Mouse (Mus musculus): ENCODE data around the gene Kif21a.
A peak's percentile ranks its signal among the peaks of the same experiment; 100 is the strongest.

Kif21a gene

DNA sequence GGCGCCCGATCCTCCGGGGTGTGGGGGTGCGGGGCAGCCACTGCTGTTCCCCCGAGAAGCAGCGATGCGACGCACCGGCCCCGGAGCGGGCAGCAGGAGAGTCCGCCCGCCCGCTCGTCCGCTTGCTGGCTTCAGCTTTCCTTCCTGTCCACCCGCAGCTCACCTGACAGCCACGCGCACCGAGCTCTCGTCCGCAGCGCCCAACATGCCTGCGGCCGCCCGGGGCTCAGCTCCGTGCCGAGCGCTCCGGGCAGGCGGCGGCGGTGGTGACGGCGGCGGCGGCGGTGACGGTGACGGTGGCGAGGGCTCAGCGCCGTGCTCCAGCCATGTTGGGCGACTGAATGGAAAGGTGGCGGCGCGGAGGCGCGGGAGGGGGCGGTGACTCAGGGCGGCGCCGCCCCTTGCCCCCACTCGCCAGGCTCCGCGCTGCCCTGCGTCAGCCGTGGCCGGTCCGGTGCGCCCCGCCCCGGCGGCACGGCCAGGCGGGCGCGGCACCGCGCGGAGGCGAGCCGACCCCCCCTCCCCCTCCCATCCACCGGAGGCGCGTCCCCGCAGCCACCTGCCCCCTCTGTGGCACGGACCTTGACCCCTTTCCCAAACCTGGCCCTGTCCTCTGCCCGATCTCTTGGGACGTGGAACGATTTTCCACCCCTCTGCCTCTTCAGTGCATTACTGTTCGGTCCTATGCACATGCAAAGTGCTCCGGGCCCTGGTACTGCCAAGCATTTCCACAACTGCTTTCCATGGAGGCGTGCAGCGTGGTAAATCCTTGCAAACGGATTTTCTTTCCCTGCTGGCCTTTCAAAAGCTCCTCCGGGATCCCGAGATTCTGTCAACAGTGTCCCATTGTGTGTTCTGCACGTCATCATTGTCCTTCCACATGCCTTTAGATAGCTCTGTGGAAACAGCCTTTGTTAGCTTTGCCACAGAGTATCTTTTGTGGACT, at the start of gene Kif21a:
TSS of gene Kif21a (minus strand) at position 453 of the 946 bp plus-strand sequence.
- peak; percentile 59 to 67 for DNase-seq (ENCODE audit: low spot score in 2 of 2)

DNA sequence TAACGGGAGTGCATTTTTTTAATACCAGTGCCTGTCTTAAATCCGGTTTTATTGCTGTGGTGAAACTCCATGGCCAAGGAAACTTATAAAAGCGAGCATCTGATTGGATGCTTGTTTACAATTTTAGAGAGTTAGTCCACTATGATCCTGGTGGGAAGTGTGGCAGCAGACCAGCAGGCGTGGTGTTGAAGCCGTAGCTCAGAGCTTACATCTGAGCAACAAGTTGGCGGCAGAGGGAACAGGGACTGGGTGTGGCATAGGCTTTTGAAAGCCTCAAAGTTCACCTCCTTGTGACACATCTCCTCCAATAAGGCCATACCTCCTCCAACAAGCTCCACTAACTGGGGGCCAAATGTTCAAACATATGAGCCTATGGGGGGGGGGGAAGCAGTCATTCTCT, 46.9 kb upstream of the Kif21a start:
- no peak for DNase-seq (ENCODE audit: low spot score in 2 of 2)

DNA sequence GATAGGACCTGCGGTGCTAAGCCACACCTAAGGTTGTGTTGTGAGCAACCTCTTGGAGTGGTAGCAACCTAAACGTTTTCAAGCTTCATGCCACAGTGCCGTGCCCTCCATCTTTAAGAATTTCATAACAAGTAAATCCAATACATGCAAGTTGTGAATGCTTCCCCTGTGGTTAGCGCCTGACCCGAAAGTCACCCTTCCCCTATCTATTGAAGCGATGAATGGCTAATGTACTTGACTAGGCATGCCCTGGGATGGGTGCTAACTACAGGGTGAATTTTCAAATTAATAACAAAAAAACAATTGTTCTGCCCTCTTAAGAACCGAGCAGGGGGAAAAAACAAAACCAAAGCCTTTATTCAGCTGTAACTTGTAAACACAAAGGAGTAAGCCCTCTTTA, 39.7 kb upstream of the Kif21a start:
- no peak for DNase-seq (ENCODE audit: low spot score in 2 of 2)

DNA sequence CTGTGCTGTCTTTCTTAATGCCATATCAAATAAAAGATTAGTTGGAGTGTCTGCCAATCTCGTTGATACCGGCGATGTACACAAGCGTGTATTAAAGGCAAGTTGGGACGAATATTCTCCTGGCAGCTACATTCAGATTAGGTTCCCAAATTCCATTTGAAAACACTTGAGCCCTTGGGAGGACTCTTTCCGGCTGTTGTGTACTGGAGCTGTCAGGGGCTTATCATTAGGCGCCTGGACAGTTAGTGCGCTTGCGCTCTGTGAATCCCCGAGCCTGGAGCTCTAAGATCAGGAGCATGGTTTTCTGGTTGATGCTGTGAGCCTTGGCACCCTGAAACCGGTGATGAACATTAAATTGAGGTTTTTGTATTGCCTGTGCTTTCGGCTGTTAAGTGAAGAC, 38.3 kb upstream of the Kif21a start:
- no peak for DNase-seq (ENCODE audit: low spot score in 2 of 2)

DNA sequence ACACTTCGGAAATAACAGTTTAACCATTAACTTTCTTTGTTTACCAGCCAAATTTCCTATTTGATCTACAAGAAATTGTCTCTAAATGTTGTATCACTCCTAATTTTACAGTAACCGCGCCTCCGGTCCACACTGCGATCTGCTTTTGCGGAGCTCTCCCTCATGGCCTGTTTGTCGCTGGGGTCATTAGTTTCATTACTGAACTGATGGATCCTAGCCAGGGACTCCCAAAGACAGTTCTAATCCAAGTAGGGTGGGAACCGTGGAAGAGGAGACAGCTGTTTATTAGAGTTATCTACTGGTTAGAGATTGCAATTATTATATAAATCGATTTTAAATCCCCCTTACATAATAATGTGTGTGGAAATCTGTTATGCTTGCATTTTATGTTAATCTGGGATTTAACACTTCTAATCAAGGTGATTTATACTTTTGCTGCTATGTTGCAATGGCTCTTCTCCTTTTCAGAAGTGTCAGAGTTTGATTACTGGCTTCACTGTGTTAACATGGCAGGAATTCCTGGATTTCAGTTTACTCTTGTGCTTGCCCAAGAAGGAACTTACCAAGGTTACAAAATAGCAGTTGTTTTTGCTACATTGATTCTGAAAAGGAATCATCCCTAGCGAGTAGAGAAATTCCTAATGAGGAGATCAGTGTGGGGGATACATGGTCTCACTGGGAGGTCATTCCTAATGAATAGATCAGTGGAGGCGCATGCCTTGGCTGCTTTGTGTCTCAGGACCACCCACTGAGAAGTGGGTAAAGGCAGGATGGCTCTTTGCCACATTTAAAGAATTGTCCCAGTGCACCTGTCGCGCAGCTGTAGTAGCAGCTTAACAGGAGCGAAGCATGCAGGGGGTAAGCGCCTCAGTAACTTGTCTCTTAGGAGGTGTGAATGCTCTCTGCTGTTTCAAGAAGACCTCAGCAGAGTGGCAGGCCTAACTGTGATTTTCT, 28.0 kb upstream of the Kif21a start:
- DNase-seq (ENCODE audit: low spot score in 2 of 2) = no peak

DNA sequence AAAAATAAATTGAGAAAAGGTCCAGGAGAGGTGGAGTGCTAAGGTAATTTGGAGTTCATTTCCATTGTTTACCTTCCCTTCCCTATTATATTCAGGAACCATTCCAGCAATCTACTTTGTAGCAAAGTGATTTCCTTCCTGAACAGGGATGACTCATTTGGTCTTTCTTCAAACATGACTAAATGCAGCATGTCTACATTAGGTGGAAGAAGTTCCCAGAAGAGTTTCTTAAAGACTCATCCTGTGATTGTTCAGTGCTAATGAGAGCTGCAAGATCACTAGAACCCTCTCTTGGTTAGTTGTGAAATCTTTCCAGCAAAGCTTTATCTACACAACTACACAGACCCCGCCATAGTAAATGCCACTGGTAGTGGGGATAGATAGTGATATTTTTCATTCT, 22.7 kb upstream of the Kif21a start:
- DNase-seq (ENCODE audit: low spot score in 2 of 2) = no peak

DNA sequence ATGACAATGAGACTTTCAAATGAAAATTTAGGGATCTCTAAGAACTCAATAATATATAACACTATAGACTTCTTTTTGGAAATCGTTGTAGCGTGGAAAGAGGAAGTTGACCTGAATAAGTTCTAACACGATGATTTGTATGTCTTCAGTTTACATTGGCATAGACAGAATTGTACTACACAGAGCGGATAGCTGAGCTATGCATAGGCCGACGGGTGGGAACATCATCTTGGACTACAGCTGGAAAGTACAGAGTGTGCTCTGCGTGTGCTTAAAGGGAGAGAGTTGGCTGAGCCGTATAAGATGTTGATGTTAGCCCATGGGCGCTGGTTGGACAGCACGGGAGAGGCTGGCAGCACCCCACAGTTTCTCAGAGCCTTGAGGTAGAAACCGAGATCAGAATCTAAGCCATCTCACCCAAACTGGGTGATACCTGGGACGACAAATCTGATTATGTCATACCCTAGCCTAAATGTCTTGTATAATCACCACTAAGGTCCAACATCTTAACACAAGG, 14.6 kb upstream of the Kif21a start:
- DNase-seq (ENCODE audit: low spot score in 2 of 2) = no peak

DNA sequence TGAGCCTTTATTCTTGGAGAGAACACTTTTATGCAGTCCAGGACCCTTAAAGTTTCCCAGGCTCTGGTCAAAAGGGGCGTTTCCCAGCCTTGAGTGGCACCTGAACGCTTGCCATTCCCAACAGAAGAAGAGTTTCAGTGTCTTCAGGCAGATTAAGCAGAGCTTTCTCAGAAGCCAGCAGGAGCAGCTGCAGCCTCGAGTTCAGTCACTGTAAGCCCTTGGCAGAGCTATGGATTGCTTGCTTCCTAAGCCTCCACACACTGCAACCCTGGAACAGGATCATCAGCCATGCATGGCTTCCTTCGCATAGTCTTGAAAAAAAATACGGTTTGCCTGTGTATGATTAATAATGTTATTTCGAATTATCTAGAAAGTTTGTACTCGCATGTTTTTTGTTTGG, 14.1 kb upstream of the Kif21a start:
- DNase-seq (ENCODE audit: low spot score in 2 of 2) = peak in 1 of 2 experiments; percentile 34

DNA sequence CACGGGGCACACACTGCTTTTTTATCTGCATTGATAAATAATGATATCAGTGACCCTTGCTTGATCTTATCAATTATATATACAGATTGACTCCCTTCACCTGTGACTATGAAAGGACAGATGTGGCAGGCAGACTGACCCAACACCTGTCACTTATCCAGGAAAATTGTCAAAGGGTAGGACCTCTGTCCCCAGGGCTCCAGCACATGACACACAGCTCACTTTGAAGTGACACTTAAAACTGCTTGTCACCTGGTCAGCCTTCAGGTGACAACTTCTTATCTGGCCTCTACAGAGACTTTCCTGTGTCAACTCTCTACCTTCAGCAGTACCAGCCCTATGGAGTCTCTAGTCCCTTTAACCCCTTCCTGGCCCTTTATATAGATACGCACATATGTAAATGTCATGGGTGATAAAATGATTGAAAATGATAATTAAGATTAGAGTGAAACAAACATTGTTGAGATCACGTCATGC, 7.2 kb upstream of the Kif21a start:
- no peak for DNase-seq (ENCODE audit: low spot score in 2 of 2)

DNA sequence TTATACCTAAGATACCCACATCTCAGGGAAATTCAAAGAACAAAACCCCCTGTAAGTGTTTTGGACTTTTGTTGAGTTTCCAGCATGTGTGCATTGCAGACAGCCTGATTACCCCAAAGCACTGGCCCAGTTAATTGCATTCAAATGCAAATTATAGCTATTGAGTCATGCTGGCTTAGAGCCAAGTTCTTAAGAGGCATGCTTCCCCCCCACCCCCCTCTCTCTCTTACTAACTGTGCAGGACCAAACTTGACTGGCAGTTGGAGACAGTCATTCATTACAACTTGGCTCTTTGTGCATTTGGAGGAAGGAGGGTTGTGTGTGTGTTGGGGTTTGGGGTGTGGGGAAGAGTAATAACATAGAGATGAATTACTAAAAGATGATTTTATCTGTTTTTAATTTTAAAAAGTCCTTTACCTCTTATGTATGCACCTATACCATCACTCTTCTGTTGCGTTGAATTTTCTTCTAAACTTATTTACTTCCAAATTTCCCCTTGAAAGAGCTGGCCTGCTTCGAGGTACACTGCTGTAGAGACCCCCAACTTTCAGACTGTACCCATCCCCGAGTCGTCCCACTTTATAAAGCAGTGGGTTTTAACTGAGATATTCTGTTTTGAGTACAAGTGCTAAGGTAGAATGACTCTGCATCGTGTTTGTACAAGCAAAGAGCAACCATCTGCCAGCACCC, 6.6 kb upstream of the Kif21a start:
- no peak for DNase-seq (ENCODE audit: low spot score in 2 of 2)

DNA sequence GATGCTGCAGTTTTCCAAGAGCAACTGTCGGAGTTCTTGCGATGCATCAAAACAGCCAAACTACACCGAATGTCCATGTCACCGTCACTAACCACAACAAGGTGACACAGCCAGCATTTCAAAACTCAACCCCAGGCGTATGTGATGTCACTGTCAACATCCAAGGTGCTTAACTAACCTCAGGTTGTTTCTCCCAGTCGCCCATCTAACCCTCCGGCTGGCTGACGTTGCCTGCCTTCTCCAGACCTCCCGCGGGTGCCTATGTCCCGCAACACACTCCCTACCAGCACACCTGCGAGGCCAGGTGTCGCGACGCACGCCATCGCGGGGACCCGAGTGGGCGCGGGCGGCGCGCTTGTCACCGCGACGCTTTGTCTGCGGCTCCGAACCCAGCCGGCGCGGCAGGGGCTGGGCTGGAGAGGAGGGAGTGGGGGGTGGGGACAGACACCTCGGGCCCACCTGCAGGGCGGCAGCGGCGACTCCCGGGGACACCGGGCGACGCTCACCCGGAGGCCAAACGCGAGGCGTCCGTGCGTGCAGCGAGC, 725 bp downstream of the Kif21a start:
- no peak for DNase-seq (ENCODE audit: low spot score in 2 of 2)

DNA sequence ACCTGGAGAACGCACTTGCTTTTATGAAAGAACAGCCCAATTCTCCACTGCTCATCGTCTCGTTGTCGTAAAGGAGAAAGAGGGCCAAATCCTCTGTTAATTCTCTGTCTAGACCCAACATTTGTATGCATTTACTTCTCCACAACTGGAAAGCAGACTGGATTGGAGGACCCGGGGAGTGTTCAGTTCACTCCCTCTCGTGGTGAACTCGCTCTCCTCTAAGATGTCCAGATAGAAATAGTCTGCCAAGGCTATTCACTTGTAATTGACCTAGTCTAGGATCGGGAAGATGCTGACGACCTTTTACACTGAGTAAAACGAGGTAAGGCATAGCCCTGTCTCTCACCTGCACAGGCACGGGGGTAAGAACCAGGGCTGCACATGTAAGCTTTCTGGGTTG, 2.1 kb downstream of the Kif21a start:
- DNase-seq (ENCODE audit: low spot score in 2 of 2) = no peak

DNA sequence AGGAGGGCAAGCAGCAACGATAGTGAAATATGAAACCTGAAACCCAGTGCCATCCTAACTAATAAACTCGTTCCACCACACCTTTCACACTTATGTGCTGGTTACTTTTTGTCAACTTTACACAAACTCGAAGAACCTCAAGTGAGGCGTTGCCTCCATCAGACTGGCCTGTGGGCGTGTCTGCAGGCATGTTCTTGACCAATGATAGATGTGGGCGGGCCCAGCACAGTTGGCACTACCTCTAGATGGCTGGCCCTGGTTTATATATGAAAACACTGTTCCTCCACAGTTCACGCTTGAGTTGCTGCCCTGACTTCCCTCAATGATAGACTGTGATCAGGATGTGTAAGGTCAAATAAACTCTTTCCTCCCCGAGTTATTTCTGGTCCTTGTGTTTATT, 3.2 kb downstream of the Kif21a start:
- DNase-seq (ENCODE audit: low spot score in 2 of 2) = no peak

DNA sequence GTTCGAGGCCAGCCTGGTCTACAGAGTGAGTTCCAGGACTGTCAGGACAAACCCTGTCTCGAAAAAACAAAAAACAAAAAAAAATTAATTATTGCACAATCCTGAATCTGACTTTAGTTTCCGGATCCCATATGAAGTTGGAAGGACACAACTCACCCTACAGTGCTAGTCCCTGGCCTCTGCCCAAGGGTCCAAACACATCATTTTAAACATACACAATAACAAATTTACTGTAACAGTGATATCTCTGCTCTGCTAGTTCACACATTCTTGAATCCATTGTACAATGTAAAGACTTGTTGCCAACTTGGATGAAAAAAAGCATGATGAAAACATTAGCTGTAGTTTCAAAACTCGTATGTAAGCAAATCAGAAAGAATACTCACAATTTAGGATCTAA, 6.5 kb downstream of the Kif21a start:
- DNase-seq (ENCODE audit: low spot score in 2 of 2) = no peak

DNA sequence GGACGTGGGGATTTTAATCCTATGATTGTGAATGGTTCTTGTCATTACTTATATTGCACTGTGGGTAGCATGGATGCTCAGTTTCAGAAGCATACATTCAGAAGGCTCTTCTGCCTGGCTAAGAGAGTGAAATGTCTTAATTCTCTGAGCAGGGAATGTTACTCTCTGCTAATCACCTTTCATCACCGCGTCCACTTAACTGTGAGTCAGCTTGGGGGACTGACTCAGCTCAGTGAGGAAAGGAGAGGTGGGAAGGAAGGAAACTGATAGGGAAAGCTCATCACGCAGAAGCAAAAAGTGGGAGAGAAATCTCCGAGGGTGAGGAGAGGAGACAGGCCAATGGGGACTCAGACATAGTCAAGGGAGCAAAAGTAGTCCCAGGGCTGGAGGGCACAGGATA, 10.9 kb downstream of the Kif21a start:
- no peak for DNase-seq (ENCODE audit: low spot score in 2 of 2)

DNA sequence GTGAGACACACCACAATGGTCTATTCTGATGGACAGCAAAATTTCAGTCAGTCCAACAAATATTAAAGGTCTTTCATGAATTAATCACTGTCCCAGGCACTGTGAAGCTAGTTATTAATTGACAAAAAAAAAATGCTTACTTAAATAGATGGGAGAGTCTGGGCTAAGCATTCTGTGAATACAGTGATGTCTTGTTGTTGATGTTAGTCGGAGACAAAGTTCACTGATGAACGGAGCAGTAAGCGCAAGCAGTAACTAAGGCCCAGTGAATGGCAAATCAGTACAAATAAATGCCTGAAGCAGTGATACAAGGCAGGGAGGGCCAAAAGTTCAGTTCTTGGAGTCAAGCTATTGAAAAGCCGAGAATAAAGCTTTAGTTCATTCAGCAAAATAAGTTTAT, 15.7 kb downstream of the Kif21a start:
- no peak for DNase-seq (ENCODE audit: low spot score in 2 of 2)

DNA sequence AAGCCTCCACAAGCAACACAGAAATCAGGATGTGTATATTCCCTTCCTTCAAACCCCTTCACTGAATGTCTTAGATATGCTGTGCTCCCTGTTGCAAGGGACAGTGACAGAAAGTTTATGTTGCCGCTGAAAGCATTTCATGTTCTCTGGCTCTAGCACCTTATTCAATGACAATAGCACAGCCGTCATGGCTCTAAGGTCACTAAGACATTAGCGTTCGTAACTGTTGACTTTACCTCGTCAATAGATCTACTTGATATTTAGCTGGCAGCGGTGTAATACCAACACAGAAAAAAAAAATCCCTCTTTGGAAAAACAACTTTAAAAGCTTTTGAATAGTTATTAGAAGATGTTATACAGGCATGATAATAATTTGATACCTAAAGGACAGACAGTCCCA, 16.2 kb downstream of the Kif21a start:
- DNase-seq (ENCODE audit: low spot score in 2 of 2) = no peak

DNA sequence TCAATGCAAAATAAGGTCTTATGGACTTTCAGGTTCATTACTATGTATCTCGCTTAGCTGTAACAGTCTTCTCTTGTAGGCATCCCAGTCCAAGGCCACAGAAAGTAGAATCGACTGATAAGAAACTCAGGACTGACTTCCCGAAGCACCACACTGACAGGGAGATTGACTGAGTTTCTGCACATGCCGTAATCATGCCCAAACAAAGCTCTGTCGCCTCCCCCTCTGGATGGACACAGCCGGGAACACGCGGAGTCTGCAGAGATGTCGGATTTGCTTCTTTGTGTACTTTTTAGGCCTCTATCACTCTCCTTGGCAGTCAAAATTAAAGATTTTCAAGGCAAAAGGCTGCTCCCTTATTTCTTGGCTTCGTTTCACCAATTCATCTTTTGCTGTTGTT, 20.8 kb downstream of the Kif21a start:
- no peak for DNase-seq (ENCODE audit: low spot score in 2 of 2)

DNA sequence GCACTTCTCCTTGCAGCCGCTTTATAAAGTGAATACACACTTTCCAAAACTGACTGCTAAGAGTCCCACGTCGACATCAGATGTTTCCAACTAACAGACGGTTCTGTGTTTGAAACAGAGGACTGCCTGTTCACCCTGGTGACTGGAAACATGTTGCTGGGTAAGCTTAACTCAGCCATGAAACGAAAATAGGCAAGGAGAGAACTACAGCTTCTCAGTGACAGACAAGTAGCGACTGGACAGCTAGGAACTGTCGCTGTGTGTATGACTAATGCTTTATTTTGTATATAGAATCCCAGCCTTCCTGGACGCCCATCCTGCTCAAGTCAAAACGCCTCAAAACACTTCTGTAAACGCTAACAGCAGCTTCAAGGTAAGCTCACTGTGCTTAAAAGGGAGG, 21.3 kb downstream of the Kif21a start:
- no peak for DNase-seq (ENCODE audit: low spot score in 2 of 2)

DNA sequence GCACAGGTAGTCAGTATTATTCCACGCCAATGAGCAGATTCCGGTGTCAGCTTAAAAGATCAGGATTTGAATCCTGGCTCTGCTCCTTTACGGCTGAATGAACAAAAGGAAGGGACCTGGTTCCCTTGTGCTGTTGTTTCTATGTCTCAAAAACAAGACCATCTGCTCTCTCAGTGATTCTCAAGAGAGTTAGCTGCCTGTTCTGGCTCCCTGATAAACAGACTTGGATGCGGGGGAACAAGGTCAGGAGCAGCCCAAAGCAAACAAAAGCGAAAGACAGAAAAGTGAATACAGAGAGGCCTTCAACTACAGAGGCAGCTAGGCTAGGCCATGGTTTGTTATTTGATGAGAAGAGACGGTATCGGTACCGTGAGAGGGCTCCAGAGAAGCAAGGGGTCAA, 27.5 kb downstream of the Kif21a start:
- no peak for DNase-seq (ENCODE audit: low spot score in 2 of 2)

DNA sequence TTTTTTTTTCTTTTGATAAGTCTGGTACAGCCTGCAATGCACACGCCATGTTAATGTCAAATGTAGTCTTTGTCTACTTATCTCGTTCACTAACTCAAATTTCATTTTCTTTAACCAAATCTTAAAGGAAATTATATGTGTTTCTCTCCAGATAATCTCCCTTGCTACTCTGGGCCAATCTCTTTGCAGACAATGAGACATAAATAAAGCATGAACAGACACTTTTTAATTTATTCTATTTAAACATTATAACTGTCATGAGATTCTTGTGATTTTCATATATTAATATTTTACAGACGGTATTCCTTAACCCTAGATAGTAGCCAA, 30.9 kb downstream of the Kif21a start:
- no peak for DNase-seq (ENCODE audit: low spot score in 2 of 2)
